Mouse (Mus musculus): ENCODE measurements around the gene Lypd5. TPM values are rescaled to one million over a fixed set of nuclear protein-coding genes. Genes with fewer than 3 reads are reported as not detected.

Gene Lypd5
- total RNA-seq, 2 experiments from 2014 or later: not detected

DNA sequence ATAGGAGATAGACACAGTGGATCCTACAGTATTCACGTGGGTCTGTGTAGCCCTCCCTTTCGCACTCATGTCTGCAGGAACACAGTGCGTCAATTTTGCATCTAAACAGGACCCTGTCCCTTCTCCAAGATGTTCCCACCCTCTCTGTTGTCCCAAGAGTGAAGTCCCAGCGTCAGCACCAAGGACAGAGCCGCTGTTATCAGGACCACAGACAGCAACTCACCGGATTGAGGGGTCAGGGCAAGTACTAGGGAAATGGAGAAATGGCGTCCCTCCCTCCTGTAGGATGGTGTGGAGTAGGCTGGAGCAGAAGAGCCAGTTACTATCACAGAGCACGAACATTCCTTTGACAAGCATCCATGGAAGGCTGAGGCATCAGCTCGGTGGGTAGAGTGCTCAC, 10.3 kb downstream of the Lypd5 start:
- DNase-seq (ENCODE audit: low spot score in 2 of 2): no peak

- no peak for DNase-seq (ENCODE audit: low spot score in 2 of 2)
Measured at GRCm38 (mm10) chr7:24361001-24361400, 12.0 kb downstream of the Lypd5 start.

DNA sequence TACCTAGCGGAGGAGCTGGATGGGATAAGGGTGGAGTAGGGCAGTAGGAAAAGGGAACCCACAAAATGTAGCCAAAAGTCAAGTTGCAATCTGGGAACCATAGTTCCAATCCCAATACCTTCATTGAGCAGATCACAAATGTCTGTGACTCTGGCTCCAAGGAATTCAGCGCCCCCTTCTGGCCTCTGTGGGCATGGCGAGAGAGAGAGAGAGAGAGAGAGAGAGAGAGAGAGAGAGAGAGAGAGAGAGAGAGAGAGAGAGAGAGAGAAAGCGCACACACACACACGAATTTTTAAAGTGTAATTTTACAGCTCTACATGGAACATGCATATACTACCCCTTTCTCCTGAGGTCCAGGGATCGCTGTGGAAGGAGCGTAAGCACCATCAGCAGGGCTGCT, 14.2 kb downstream of the Lypd5 start:
- peak in 1 of 2 experiments; percentile 34 for DNase-seq (ENCODE audit: low spot score in 2 of 2)

- peak; percentile 79 to 85 for DNase-seq (ENCODE audit: low spot score in 2 of 2)
Measured at GRCm38 (mm10) chr7:24364827-24365226, 15.8 kb downstream of the Lypd5 start.

DNA sequence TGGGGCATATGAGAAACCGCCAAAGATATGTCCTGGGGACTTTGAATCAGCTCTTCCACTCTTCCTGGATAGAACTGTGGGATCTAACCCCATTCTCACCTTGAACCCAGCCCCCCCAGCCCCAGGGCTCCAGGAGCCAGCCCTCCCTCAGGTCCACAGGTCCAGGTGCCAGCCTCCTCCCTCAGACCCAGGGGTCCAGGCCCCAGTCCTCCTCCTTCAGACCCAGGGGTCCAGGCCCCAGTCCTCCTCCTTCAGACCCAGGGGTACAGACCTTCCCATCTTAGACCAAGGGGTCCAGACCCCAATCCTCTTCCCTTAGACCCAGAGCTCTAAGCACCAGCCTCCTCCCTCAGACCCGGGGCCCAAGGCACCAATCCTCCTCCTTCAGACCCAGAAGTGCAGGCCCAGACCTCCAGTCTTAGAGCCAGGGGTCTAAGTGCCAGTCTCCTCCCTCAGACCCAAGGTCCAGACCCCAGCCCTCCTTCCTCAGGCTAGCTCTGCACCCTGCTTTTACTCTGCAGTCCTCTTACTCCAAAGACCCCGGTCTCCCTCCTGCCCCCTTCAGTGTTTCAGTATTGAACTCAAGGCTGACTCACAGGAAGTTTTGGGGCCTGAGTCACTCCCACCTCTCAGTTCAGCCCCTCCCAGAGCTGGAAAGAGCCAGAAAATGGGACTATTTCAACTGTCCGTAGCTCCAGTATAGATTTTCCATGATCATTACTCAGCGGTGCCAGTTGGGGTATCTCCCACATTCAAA, 16.4 kb downstream of the Lypd5 start:
- no peak for DNase-seq (ENCODE audit: low spot score in 2 of 2)

- no peak for DNase-seq (ENCODE audit: low spot score in 2 of 2)
Measured at GRCm38 (mm10) chr7:24366716-24367632, 18.0 kb downstream of the Lypd5 start.

DNA sequence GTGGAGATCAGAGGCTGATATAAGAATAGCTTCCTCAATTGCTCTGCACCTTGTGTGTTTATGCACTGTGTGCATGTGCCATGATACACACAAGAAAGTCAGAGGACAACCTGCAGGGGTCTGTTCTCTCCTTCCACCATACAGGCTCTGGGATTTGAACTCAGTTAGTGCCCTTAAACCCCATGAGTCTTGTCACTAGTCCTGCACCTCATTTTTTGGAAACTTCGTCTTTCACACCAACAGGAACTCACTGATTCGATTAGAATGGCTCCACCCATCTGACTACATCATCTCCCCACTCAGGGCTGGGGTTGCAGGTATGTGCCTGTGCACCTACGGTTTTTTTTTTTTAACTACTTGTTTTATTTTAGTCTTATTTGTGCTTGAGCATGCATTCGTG, 19.2 kb downstream of the Lypd5 start:
- DNase-seq (ENCODE audit: low spot score in 2 of 2): no peak

- no peak for DNase-seq (ENCODE audit: low spot score in 2 of 2)
Measured at GRCm38 (mm10) chr7:24368946-24369345, 19.9 kb downstream of the Lypd5 start.

GRCm38 (mm10) chr7:24369731-24370541, 20.9 kb downstream of the Lypd5 start, which contains the start of gene Kcnn4:
Kcnn4 (plus strand) TSS chr7:24370263.
- no peak for DNase-seq (ENCODE audit: low spot score in 2 of 2)

DNA sequence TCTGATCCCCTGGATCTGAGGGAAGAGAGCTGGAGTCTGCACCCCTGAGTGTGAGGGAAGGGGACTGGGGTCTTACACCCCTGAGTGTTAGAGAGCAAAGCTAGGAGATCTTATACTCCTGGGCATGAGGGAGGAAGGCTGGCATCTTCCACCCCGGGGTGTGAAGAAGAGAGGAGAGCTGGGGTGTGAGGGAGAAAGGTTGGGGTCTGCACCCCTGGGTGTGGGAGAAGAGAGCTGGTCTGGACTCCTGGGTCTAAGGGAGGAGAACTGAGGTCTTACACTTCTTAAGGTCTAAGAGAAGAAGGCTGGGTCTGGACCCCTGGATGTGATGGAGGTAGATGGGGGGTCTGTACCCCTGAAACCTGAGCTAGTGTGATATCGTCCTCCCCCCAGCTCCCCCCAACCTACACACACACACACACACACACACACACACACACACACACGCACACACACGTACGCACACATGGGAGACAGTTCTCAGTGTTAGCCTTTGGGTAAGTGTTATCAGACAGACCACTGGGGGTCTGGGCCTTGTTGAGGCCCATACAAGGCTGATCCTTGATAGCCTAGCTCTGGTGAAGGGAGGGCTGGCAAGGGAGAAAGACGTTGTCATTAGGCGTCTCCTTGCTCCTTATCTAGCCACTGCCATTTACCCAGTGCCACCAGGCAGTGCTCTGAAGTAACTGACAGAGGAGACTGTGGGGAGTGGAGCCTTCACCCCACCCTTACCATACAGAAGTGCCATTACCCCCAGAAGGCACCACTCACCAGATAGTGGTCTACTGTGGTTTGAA, 22.2 kb downstream of the Lypd5 start:
- no peak for DNase-seq (ENCODE audit: low spot score in 2 of 2)

- no peak for DNase-seq (ENCODE audit: low spot score in 2 of 2)
Measured at GRCm38 (mm10) chr7:24371809-24372145, 22.8 kb downstream of the Lypd5 start.

GRCm38 (mm10) chr7:24372300-24372699, 23.3 kb downstream of the Lypd5 start:
- no peak for DNase-seq (ENCODE audit: low spot score in 2 of 2)

- DNase-seq (ENCODE audit: low spot score in 2 of 2): no peak
Measured at GRCm38 (mm10) chr7:24372786-24373185, 23.8 kb downstream of the Lypd5 start.

DNA sequence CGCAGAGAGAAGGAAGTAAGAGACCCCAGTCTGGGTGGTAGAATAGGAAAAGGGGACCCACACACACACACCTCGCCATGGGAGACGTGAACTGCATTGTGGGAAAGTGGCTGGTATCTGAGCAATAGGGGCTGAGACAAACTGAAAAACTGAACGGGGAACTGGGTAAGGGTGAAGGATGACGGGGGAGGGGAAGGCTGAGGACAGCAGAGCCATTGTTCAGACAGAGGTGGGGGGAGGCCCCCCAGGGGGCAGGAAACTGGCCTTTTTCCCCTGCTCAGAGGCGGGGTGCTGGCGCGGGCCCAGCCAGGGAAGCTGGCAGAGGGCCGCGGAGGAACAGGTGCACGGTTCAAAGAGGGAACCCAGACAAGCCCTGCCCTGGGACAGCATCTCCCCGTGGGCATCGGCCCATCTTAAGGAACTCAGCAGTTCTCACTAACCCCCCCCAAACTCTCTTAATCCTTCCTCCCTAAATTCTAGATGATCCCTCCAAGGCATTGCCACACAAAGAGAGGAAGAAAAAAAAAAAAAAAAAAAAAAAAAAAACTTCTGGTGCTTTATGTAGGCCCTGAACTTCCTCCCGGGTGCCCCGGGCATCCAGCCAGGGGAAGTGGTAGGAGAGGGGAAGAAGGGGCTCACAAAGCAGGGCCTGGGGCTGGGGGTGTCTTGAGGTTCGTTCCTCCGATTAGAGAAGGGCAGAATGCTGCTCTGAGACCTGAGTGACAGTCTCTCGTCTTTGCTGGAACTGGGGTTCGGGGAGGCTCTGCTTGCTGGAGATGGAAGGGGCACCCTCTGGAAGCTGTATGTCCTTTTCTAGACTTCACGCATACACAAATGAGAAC, 24.8 kb downstream of the Lypd5 start:
- DNase-seq (ENCODE audit: low spot score in 2 of 2): no peak

GRCm38 (mm10) chr7:24376456-24376855, 27.5 kb downstream of the Lypd5 start:
- DNase-seq (ENCODE audit: low spot score in 2 of 2): no peak

DNA sequence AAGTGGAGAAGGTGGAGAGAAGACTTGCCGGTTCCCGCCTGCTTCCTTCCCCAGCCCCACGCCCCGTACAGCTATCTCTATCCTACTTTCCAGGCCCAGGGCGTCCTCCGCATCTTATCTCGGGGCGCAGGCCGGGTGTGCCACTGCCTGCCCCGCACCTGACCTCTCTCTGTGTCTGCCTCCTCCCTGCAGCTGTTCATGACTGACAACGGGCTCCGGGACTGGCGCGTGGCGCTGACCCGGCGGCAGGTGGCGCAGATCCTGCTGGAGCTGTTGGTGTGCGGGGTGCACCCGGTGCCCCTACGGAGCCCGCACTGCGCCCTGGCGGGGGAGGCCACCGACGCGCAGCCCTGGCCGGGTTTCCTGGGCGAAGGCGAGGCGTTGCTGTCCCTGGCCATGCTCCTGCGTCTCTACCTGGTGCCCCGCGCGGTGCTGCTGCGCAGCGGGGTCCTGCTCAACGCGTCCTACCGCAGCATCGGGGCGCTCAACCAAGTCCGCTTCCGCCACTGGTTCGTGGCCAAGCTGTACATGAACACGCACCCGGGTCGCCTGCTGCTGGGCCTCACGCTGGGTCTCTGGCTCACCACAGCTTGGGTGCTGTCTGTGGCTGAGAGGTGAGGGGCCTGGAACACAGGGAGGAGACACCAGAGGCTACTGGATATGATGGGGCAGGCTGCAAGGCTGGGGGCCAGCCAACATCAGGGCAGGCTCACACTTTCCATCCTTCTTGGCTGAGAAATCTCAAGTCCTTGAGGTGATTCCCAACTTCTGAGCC, 28.3 kb downstream of the Lypd5 start:
- peak; percentile 56 to 59 for DNase-seq (ENCODE audit: low spot score in 2 of 2)

GRCm38 (mm10) chr7:24378049-24378701, 29.2 kb downstream of the Lypd5 start:
- DNase-seq (ENCODE audit: low spot score in 2 of 2): no peak

GRCm38 (mm10) chr7:24379934-24380333, 30.9 kb downstream of the Lypd5 start:
- DNase-seq (ENCODE audit: low spot score in 2 of 2): no peak

Data from adrenal gland, adult 18-20 months (tissue).